Mouse (Mus musculus) cerebellum, postnatal 4 days (tissue): Measurements from ENCODE around the gene Ltbp4.
A peak's percentile ranks its signal among the peaks of the same experiment; 100 is the strongest.

Experiments used
- DNase-seq, 2 experiments: peaks; one replicate each; pipeline ENCODE4 v3.0.0; 2022; ENCODE audit warnings: low spot score in 2 of 2, mixed read lengths in 1 of 2

Gene Ltbp4

DNA sequence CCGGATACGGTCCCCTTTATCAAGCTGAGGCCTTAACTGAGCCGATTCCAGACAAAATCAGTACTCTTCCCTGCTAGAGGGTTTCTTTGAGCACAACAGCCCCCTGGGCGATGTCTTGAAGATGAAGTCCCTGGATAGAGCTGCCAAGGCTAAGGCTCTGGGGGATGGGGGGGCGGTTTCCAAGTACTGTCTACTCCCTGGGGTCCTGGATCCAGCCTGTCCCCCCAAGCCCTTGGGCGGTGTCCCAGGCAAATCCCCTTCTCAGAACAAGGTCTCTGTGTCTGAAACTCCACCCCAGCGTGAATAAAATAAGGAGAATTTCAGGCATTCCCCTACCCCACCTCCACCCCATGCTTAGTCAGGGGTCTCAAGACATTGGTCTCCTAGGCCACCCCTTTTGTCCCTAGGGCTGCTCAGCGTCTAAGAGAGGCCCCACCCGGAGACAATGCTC, 78.2 kb downstream of the Ltbp4 start:
- peak in 1 of 2 experiments; percentile 43 for DNase-seq

DNA sequence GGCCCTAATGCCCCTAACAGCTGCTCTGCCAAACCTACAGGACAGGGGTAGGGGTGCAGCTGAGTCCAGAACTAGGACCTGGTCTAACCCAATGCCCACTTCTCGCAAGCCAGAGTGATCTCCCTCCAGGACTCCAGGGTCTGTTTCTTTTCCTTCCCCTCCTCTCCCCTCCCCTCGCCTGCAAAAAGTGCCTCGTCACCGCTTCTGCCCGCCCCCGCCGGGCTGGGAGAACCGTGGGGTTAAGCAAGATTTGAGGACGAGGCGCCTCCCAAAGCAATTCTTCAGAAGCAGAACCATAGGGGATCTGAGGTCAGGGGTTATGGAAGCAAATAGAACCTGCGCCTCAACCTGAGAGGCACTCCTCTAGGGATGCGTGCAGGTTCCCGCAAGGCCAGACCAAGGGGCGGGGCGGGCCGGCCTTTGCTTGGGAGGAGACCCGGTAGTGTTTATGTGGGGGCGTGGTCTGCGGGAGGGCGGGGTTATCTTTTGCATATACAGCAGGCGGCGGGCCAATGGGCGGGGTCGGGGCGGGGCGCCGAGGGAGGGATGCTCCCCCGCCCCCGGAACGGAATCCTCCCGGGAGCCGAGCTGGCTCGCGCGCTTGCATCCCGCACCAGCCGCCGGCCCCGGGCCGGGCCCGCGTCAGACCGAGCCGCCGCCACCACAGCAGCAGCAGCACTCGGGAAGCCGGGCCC, 79.1 kb downstream of the Ltbp4 start, which contains the start of gene Numbl:
Numbl (plus strand) TSS at position 229 of the 695 bp plus-strand sequence.
- DNase-seq = peak; percentile 73 to 96

DNA sequence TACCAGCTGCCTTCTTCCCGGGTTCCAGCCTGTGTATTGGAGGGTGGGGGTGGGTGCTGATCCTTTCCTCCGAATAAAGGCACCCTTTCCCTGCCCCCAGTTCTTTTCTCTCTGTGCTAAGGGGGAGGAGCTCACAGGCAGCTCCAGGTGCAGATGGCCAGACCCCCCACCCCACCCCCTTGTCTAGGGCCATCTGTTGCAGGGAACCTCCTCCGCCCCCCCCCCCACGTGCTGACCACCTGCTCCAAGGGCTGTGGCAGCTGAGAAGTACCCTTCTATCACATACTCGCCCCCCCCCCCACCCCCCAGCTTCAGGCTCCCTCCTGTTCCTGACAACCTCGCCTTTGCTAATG, 79.7 kb downstream of the Ltbp4 start:
- peak in 1 of 2 experiments; percentile 78 for DNase-seq

DNA sequence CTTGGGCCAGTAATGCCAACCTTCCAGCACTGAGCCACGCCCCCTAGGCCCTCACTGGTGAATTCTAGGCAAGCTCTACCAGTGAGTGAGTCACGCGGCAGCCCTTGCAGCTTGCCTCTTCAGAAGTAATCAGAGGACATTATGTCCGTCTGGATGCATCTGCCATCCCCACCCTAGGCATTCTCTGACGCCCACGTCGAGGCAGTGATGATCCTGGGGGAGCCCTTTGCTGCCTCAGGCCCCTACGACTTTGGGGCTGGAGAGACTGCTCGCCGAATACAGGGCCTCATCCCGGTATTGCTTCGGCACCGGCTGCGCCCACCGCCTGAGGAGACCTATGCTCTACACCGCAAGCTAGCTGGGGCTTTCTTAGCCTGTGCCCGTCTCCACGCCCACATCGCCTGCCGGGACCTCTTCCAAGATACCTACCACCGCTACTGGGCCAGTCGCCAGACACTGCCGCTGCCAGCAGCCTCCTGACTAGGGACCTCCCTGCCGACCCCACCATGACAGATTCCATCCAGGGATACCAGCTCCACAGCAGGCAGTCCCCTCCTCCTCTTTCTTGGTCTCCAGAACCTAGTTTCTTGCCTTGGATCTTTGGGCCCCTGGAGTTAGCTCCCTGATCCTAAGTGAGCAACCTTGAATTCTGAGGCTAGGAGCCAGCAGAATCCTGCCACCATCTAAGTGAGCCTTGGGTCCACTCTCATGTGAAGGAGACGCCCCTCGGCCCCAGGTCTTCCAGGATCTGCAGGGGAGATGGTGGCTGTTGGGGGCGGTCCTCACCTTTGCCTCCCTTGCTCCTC, 80.2 kb downstream of the Ltbp4 start:
- peak; percentile 66 to 93 for DNase-seq

DNA sequence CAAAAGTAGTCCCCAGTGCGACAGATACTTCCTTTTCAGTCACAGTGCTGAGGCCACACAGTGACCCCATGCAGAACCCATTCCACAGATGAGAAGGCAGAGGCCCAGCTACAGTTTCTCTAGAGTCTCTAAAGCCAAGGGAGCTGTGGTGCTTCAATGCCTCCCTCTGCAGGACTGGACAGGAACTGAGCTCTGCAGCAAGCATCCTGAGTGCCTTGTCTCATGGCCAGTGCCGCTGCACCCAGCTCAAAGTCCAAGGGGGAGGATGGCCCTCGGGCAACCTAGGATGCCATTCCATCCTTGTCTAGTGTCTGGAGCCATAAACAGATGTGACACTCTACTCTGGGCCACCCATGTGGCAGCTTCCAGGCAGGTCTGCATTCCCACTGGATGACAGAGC, 81.8 kb downstream of the Ltbp4 start:
- no peak for DNase-seq
